Mouse (Mus musculus): ENCODE measurements at regions not wholly inside any gene's neighbourhood (a gene's known extent, or its start where the extent isn't known, plus 50 kb on each side); places are given as distances from the start of the nearest gene placed in this dataset.

GRCm38 (mm10) chr10:96955776-96956448 lies 339.1 kb downstream of the Btg1 start:
- no peaks in the 10 kb centered on the region for H3K27me3 ChIP-seq (replicated peaks)
- no peaks in the 10 kb centered on the region for H3K36me3 ChIP-seq
- no peak overlapping the region for H3K4me3 ChIP-seq
- no peak overlapping the region for H3K9ac ChIP-seq
- no peaks in the 10 kb centered on the region for H3K9me3 ChIP-seq
- ATAC-seq (ENCODE audit: low FRiP score, low read depth) = peak; percentile 50
- no peak overlapping the region for H3K27ac ChIP-seq
- WGBS = 19% methylated on average over 16 of the region's 16 CpGs
- peaks cover 9% of the 10 kb centered on the region for H3K4me1 ChIP-seq
- peak overlapping the region; percentile 48 for H3K4me2 ChIP-seq (replicated peaks)

- Histone ChIP-seq H3K4me3 (no peak overlapping the region), H3K27ac (no peak overlapping the region)
These were observed 339.6 kb downstream of the Btg1 start for GRCm38 (mm10) chr10:96956449-96956834.

GRCm38 (mm10) chr10:96957019-96957418 lies 340.2 kb downstream of the Btg1 start:
- no peaks in the 10 kb centered on the region for H3K9me3 ChIP-seq
- no peaks in the 10 kb centered on the region for H3K36me3 ChIP-seq
- H3K27me3 ChIP-seq (replicated peaks) = no peaks in the 10 kb centered on the region
- peaks cover 9% of the 10 kb centered on the region for H3K4me1 ChIP-seq
- WGBS = 51% methylated on average over 2 of the region's 2 CpGs
- H3K4me2 ChIP-seq (replicated peaks) = no peak overlapping the region
- ATAC-seq (ENCODE audit: low FRiP score, low read depth) = peak; percentile 58
- H3K27ac ChIP-seq = no peak overlapping the region
- H3K9ac ChIP-seq = no peak overlapping the region
- no peak overlapping the region for H3K4me3 ChIP-seq

More at GRCm38 (mm10) chr10:96956449-96956834, 339.6 kb downstream of the Btg1 start:
- no peaks in the 10 kb centered on the region for H3K9me3 ChIP-seq
- H3K4me1 ChIP-seq = peaks cover 9% of the 10 kb centered on the region
- no peaks in the 10 kb centered on the region for H3K36me3 ChIP-seq
- peak overlapping the region; percentile 48 for H3K4me2 ChIP-seq (replicated peaks)
- peak; percentile 69 for ATAC-seq (ENCODE audit: low FRiP score, low read depth)
- no peaks in the 10 kb centered on the region for H3K27me3 ChIP-seq (replicated peaks)
- 44% methylated on average over 5 of the region's 5 CpGs for WGBS
- no peak overlapping the region for H3K9ac ChIP-seq

GRCm38 (mm10) chr10:96969825-96970224 lies 353.0 kb downstream of the Btg1 start:
- ATAC-seq (ENCODE audit: low FRiP score, low read depth) = no peak
- whole genome bisulfite sequencing = 98% methylated on average over 1 of the region's 1 CpGs

GRCm38 (mm10) chr10:96970737-96971136 lies 353.9 kb downstream of the Btg1 start:
- no peak overlapping the region for H3K9ac ChIP-seq
- 30% methylated on average over 4 of the region's 4 CpGs for WGBS
- no peaks in the 10 kb centered on the region for H3K9me3 ChIP-seq
- H3K4me1 ChIP-seq = no peaks in the 10 kb centered on the region
- peak; percentile 84 for ATAC-seq (ENCODE audit: low FRiP score, low read depth)
- no peak overlapping the region for H3K4me3 ChIP-seq
- H3K36me3 ChIP-seq = no peaks in the 10 kb centered on the region
- H3K27me3 ChIP-seq (replicated peaks) = no peaks in the 10 kb centered on the region
- no peak overlapping the region for H3K4me2 ChIP-seq (replicated peaks)
- no peak overlapping the region for H3K27ac ChIP-seq

More at GRCm38 (mm10) chr10:96969825-96970224, 353.0 kb downstream of the Btg1 start:
- no peak overlapping the region for H3K9ac ChIP-seq
- H3K4me2 ChIP-seq (replicated peaks) = no peak overlapping the region
- no peaks in the 10 kb centered on the region for H3K36me3 ChIP-seq
- H3K9me3 ChIP-seq = no peaks in the 10 kb centered on the region
- H3K27me3 ChIP-seq (replicated peaks) = no peaks in the 10 kb centered on the region
- no peaks in the 10 kb centered on the region for H3K4me1 ChIP-seq
- no peak overlapping the region for H3K4me3 ChIP-seq
- no peak overlapping the region for H3K27ac ChIP-seq

GRCm38 (mm10) chr10:96971810-96972209 lies 355.0 kb downstream of the Btg1 start:
- Histone ChIP-seq H3K27ac (no peak overlapping the region), H3K9ac (no peak overlapping the region), H3K4me3 (no peak overlapping the region), H3K4me1 (no peaks in the 10 kb centered on the region), H3K9me3 (no peaks in the 10 kb centered on the region), H3K27me3 (replicated peaks) (no peaks in the 10 kb centered on the region), H3K36me3 (no peaks in the 10 kb centered on the region), H3K4me2 (replicated peaks) (no peak overlapping the region)
- no peak for ATAC-seq (ENCODE audit: low FRiP score, low read depth)
- WGBS = 76% methylated on average over 3 of the region's 3 CpGs

- H3K4me1 ChIP-seq = no peaks in the 10 kb centered on the region
- H3K9ac ChIP-seq = no peak overlapping the region
- no peak for ATAC-seq (ENCODE audit: low FRiP score, low read depth)
- no peaks in the 10 kb centered on the region for H3K27me3 ChIP-seq (replicated peaks)
- H3K27ac ChIP-seq = no peak overlapping the region
- no peak overlapping the region for H3K4me2 ChIP-seq (replicated peaks)
- no peaks in the 10 kb centered on the region for H3K36me3 ChIP-seq
- no peak overlapping the region for H3K4me3 ChIP-seq
- no peaks in the 10 kb centered on the region for H3K9me3 ChIP-seq
- 85% methylated on average over 2 of the region's 2 CpGs for WGBS
These were observed 357.6 kb downstream of the Btg1 start for GRCm38 (mm10) chr10:96974326-96974977.

- Histone ChIP-seq H3K4me2 (replicated peaks) (no peak overlapping the region), H3K9ac (no peak overlapping the region)
- no peak for ATAC-seq (ENCODE audit: low FRiP score, low read depth)
These were observed 359.9 kb downstream of the Btg1 start for GRCm38 (mm10) chr10:96976691-96977090.

GRCm38 (mm10) chr10:96980494-96980831 lies 363.7 kb downstream of the Btg1 start:
- WGBS = 35% methylated on average over 3 of the region's 3 CpGs
- Histone ChIP-seq H3K4me1 (peaks cover 13% of the 10 kb centered on the region), H3K27ac (no peak overlapping the region), H3K4me3 (no peak overlapping the region), H3K9ac (no peak overlapping the region), H3K9me3 (no peaks in the 10 kb centered on the region), H3K36me3 (no peaks in the 10 kb centered on the region), H3K27me3 (replicated peaks) (no peaks in the 10 kb centered on the region), H3K4me2 (replicated peaks) (no peak overlapping the region)
- ATAC-seq (ENCODE audit: low FRiP score, low read depth) = peak; percentile 68

More at GRCm38 (mm10) chr10:96976691-96977090, 359.9 kb downstream of the Btg1 start:
- H3K4me3 ChIP-seq = no peak overlapping the region
- no peaks in the 10 kb centered on the region for H3K27me3 ChIP-seq (replicated peaks)
- no peak overlapping the region for H3K27ac ChIP-seq
- no peaks in the 10 kb centered on the region for H3K9me3 ChIP-seq
- H3K36me3 ChIP-seq = no peaks in the 10 kb centered on the region
- H3K4me1 ChIP-seq = peaks cover 9% of the 10 kb centered on the region

- H3K36me3 ChIP-seq = no peaks in the 10 kb centered on the region
- no peaks in the 10 kb centered on the region for H3K9me3 ChIP-seq
- no peaks in the 10 kb centered on the region for H3K27me3 ChIP-seq (replicated peaks)
- 33% methylated on average over 9 of the region's 9 CpGs for WGBS
- no peak overlapping the region for H3K4me2 ChIP-seq (replicated peaks)
- no peak overlapping the region for H3K9ac ChIP-seq
- peak; percentile 84 for ATAC-seq (ENCODE audit: low FRiP score, low read depth)
- H3K27ac ChIP-seq = peak overlapping the region; percentile 57; the same call in 1 of the 2 replicates
- no peak overlapping the region for H3K4me3 ChIP-seq
- peaks cover 13% of the 10 kb centered on the region for H3K4me1 ChIP-seq
These were observed 364.2 kb downstream of the Btg1 start for GRCm38 (mm10) chr10:96980832-96981515.

GRCm38 (mm10) chr10:96981516-96981869 lies 364.7 kb downstream of the Btg1 start:
- Histone ChIP-seq H3K27me3 (replicated peaks) (no peaks in the 10 kb centered on the region), H3K4me2 (replicated peaks) (no peak overlapping the region), H3K36me3 (no peaks in the 10 kb centered on the region), H3K27ac (peak overlapping the region; percentile 57; the same call in 1 of the 2 replicates), H3K4me1 (peaks cover 13% of the 10 kb centered on the region), H3K9ac (no peak overlapping the region), H3K9me3 (no peaks in the 10 kb centered on the region), H3K4me3 (no peak overlapping the region)
- peak; percentile 12; the same call in 1 of the 2 replicates for ATAC-seq (ENCODE audit: low FRiP score, low read depth)
- WGBS = 85% methylated on average over 2 of the region's 2 CpGs

- H3K27ac ChIP-seq = no peak overlapping the region
- H3K4me1 ChIP-seq = no peaks in the 10 kb centered on the region
- no peaks in the 10 kb centered on the region for H3K27me3 ChIP-seq (replicated peaks)
- no peak overlapping the region for H3K4me3 ChIP-seq
- no peak overlapping the region for H3K4me2 ChIP-seq (replicated peaks)
- ATAC-seq (ENCODE audit: low FRiP score, low read depth) = no peak
- no peaks in the 10 kb centered on the region for H3K36me3 ChIP-seq
- H3K9me3 ChIP-seq = no peaks in the 10 kb centered on the region
- no peak overlapping the region for H3K9ac ChIP-seq
These were observed 384.1 kb downstream of the Btg1 start for GRCm38 (mm10) chr10:97000871-97001270.
